ENCODE assay signal across 24 mouse cellular contexts in genomic region chr14:30428757-30429156, GRCm38 (mm10). TPM values are rescaled to one million over a fixed set of nuclear protein-coding genes. Genes with fewer than 3 reads are reported as not detected.
A peak's percentile ranks its signal among the peaks of the same experiment; 100 is the strongest.
DNase-seq lines count a peak whose midpoint lies in the region; ATAC-seq and TF ChIP-seq lines count a peak whose summit lies in the region.
"Had no signal": no experiment of that assay in that cellular context is flagged by ENCODE, and none has a peak within 500 bp of the region (broad histone marks: within the 10 kb centered on the region; RNA-seq: fewer than 3 reads in every experiment).

No protein-coding gene starts in this region.

- DNase-seq in forebrain, embryonic 14.5 days (ENCODE audit: low spot score), result peak; percentile 7
- peak; percentile 21 for DNase-seq in kidney, postnatal 10 days
- DNase-seq in kidney, adult 8-10 months, result no peak
- DNase-seq in midbrain, postnatal 0 days (ENCODE audit: low spot score), result peak; percentile 12
- no peak for DNase-seq in gastrocnemius, adult 18-20 months (ENCODE audit: low spot score)
- DNase-seq: adrenal gland, postnatal 25 days; cerebellum, adult 18-20 months; cerebellum, postnatal 25 days; forebrain, postnatal 0 days; gastrocnemius, postnatal 10 days; kidney, adult 11 months; kidney, postnatal 14 days; lung, embryonic 14.5 days; lung, postnatal 14 days had no signal

- H3K9ac ChIP-seq in forebrain, embryonic 14.5 days (ENCODE audit: low read length), result no peak overlapping the region
- no peak overlapping the region for H3K9ac ChIP-seq in forebrain, embryonic 13.5 days
- H3K9ac ChIP-seq in midbrain, postnatal 0 days (replicated peaks; ENCODE audit: low read length, poor library complexity, severe bottlenecking), result no peak overlapping the region
- no peak overlapping the region for H3K9ac ChIP-seq in midbrain, embryonic 13.5 days (replicated peaks)
- H3K9ac ChIP-seq: forebrain, postnatal 0 days; heart, embryonic 15.5 days; hindbrain, embryonic 14.5 days; liver, embryonic 15.5 days; lung, embryonic 14.5 days; neural tube, embryonic 13.5 days had no signal

- no peaks in the 10 kb centered on the region for H3K4me1 ChIP-seq in forebrain, embryonic 14.5 days (ENCODE audit: control insufficient read depth, insufficient read depth, low read length)
- H3K4me1 ChIP-seq in forebrain, embryonic 13.5 days, result 0 out of 2 replicates have a peak, but pooled peaks cover 7% of the 10 kb centered on the region
- no peaks in the 10 kb centered on the region for H3K4me1 ChIP-seq in midbrain, postnatal 0 days (ENCODE audit: insufficient read depth, low read length)
- peaks cover 11% of the 10 kb centered on the region for H3K4me1 ChIP-seq in midbrain, embryonic 13.5 days (replicated peaks)

- no peaks in the 10 kb centered on the region for H3K36me3 ChIP-seq in forebrain, embryonic 14.5 days (ENCODE audit: control insufficient read depth, insufficient read depth, low read length)
- H3K36me3 ChIP-seq in forebrain, embryonic 13.5 days (ENCODE audit: poor library complexity, severe bottlenecking), result no peaks in the 10 kb centered on the region
- no peaks in the 10 kb centered on the region for H3K36me3 ChIP-seq in midbrain, postnatal 0 days (ENCODE audit: insufficient read depth, low read length)
- H3K36me3 ChIP-seq in midbrain, embryonic 13.5 days, result no peaks in the 10 kb centered on the region
- H3K36me3 ChIP-seq: forebrain, embryonic 10.5 days; heart, embryonic 10.5 days; heart, embryonic 15.5 days; liver, embryonic 15.5 days; neural tube, embryonic 13.5 days had no signal

- no peak overlapping the region for H3K27ac ChIP-seq in forebrain, embryonic 14.5 days (ENCODE audit: low read depth, low read length)
- no peak overlapping the region for H3K27ac ChIP-seq in forebrain, embryonic 13.5 days
- H3K27ac ChIP-seq in midbrain, postnatal 0 days (ENCODE audit: low read depth, low read length), result no peak overlapping the region
- no peak overlapping the region for H3K27ac ChIP-seq in midbrain, embryonic 13.5 days
- H3K27ac ChIP-seq: forebrain, embryonic 10.5 days; heart, embryonic 15.5 days; hindbrain, embryonic 14.5 days; left cerebral cortex, adult 2 months; liver, embryonic 15.5 days; neural tube, embryonic 13.5 days had no signal

- no peak overlapping the region for H3K4me3 ChIP-seq in forebrain, embryonic 14.5 days (ENCODE audit: low read depth, low read length)
- H3K4me3 ChIP-seq in forebrain, embryonic 13.5 days, result no peak overlapping the region
- H3K4me3 ChIP-seq in midbrain, postnatal 0 days (ENCODE audit: low read depth, low read length), result no peak overlapping the region
- no peak overlapping the region for H3K4me3 ChIP-seq in midbrain, embryonic 13.5 days (replicated peaks)
- H3K4me3 ChIP-seq: forebrain, embryonic 10.5 days; heart, embryonic 10.5 days; heart, embryonic 15.5 days; left cerebral cortex, adult 2 months; liver, embryonic 15.5 days; neural tube, embryonic 13.5 days had no signal

- no peak for TF ChIP-seq CTCF in midbrain, postnatal 0 days (IDR thresholded peaks at IDR 0.05)

- H3K27me3 ChIP-seq in forebrain, embryonic 14.5 days (replicated peaks; ENCODE audit: control insufficient read depth, insufficient read depth, low read length), result no peaks in the 10 kb centered on the region
- H3K27me3 ChIP-seq in forebrain, embryonic 13.5 days, result no peaks in the 10 kb centered on the region
- no peaks in the 10 kb centered on the region for H3K27me3 ChIP-seq in midbrain, postnatal 0 days (ENCODE audit: insufficient read depth, low read length)
- H3K27me3 ChIP-seq in midbrain, embryonic 13.5 days, result no peaks in the 10 kb centered on the region
- H3K27me3 ChIP-seq: heart, embryonic 15.5 days; liver, embryonic 15.5 days; neural tube, embryonic 13.5 days had no signal

- no peak overlapping the region for H3K4me2 ChIP-seq in forebrain, embryonic 14.5 days (ENCODE audit: low read length)
- H3K4me2 ChIP-seq in forebrain, embryonic 13.5 days, result no peak overlapping the region
- no peak overlapping the region for H3K4me2 ChIP-seq in midbrain, postnatal 0 days (ENCODE audit: low read depth, low read length, poor library complexity, severe bottlenecking)
- H3K4me2 ChIP-seq in midbrain, embryonic 13.5 days (replicated peaks), result no peak overlapping the region
- H3K4me2 ChIP-seq: hindbrain, embryonic 14.5 days; neural tube, embryonic 13.5 days had no signal

- no peak for ATAC-seq in forebrain, embryonic 14.5 days
- no peak for ATAC-seq in forebrain, embryonic 13.5 days
- ATAC-seq in midbrain, postnatal 0 days (ENCODE audit: low FRiP score), result no peak
- no peak for ATAC-seq in midbrain, embryonic 13.5 days
- ATAC-seq: forebrain, postnatal 0 days; inflammation-experienced regulatory T-cells, adult 6 months had no signal

- no peaks in the 10 kb centered on the region for H3K9me3 ChIP-seq in forebrain, embryonic 14.5 days (replicated peaks; ENCODE audit: control insufficient read depth, low read length)
- H3K9me3 ChIP-seq in forebrain, embryonic 13.5 days (replicated peaks), result no peaks in the 10 kb centered on the region
- no peaks in the 10 kb centered on the region for H3K9me3 ChIP-seq in midbrain, postnatal 0 days (ENCODE audit: low read length)
- H3K9me3 ChIP-seq in midbrain, embryonic 13.5 days, result no peaks in the 10 kb centered on the region
- H3K9me3 ChIP-seq: forebrain, embryonic 10.5 days; heart, embryonic 10.5 days; heart, embryonic 15.5 days; liver, embryonic 15.5 days; neural tube, embryonic 13.5 days had no signal

RNA-seq across cellular contexts. Expression of gene Dcp1a, which starts 50.6 kb away (rescaled TPM):
- 12.3 and 14.9 TPM in 2 replicates for polyA plus RNA-seq in forebrain, embryonic 14.5 days (2014; fragmentation: Nextera tagmentation; extraction: Ambion mirVana)
- polyA plus RNA-seq in forebrain, embryonic 13.5 days (2015; fragmentation: Nextera tagmentation; extraction: Ambion mirVana), result 21.6 and 22.5 TPM in 2 replicates
- 22.5 and 26.1 TPM in 2 replicates for total RNA-seq in midbrain, postnatal 0 days (2014; rRNA removed)
- 9.3 and 11.8 TPM in 2 replicates for polyA plus RNA-seq in midbrain, postnatal 0 days (2015; fragmentation: Nextera tagmentation; extraction: Ambion mirVana)
- polyA plus RNA-seq in midbrain, embryonic 13.5 days (2015; fragmentation: Nextera tagmentation; extraction: Ambion mirVana), result 22.5 and 23.2 TPM in 2 replicates
- total RNA-seq in gastrocnemius, adult 18-20 months (2021), result 1 to 10 TPM; 7.2 to 8.1 TPM

Comparison
In these comparisons a context has a peak if more than half of its experiments do, and no peak if none do; other contexts are left out.
1. DNase-seq: peak in forebrain, embryonic 14.5 days (single experiment), kidney, postnatal 10 days (single experiment) and midbrain, postnatal 0 days (single experiment); none in kidney, adult 8-10 months (0 of 2) and gastrocnemius, adult 18-20 months (single experiment).